Mouse (Mus musculus) urinary bladder, postnatal 10 days (tissue): ENCODE measurements at regions not wholly inside any gene's neighbourhood (a gene's known extent, or its start where the extent isn't known, plus 50 kb on each side); places are given as distances from the start of the nearest gene placed in this dataset.

Experiments used
- DNase-seq: peaks from one replicate; pipeline ENCODE4 v3.0.0; 2022; ENCODE audit warnings: low spot score

- no peak for DNase-seq
Observed at GRCm38 (mm10) chr12:110186381-110186780, 92.5 kb upstream of the Dio3 start.

DNA sequence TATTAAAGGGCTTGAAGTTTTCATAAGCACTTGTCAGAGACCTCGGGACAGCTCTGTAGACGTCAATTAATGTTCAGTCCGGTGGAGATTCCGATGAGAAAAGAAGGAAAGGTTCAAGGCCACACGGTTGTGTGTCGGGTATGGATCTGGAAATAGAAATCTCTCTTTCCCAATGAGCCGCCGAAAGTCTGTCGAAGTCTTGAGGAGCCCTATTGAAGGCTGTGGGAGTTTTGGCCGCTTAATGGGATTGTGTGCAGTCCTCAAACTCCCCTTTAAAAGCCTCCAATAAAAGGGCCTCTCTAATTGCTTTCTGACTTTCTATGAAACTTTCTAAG lies 92.0 kb upstream of the Dio3 start:
- no peak for DNase-seq

DNA sequence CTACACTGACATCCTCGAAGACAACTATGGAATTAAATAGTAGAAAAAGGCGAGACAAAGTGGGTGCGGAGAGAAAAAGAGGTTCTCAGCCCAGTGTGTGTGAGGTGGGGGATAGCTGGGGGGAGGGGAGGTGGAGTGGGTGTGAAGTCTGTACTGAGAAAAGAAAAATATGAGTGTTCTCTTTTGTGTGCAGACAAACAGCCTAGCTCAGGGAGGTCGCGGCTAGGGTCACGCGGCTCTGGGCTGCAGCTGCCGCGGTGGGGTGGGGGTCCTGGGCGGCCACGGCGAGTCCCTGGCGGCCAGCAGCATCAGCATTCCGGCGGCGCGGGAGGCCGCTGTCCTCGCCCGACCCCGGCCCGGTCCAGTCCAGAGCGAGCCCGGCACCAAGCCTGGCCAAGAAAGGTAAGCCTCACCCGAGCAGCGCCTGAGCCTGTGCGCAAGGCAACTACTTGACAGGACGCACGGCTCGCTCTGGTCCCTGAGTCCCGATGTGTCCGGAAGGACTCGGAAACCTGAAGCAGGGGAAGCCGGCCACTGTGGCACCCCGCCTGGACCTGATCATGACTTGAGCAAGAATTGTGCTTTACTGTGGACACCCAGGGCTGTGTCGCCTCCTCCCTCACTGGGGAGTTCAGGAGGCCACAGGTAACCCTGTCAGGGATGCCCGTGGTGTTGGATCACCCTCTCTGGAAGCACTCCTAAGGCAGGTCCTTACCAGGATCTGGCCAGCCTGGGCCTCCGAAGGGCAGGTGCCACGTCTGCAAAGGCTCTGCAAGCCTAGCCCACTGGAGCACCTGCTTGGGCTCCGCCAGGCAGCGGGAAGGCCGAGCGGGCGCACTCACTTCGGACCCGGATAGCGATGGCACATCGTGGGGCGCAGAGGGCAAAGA lies 91.4 kb upstream of the Dio3 start:
- DNase-seq: no peak

- no peak for DNase-seq
Observed at GRCm38 (mm10) chr12:110188136-110188631, 90.7 kb upstream of the Dio3 start.

- no peak for DNase-seq
Observed at GRCm38 (mm10) chr12:110188641-110189328, 90.1 kb upstream of the Dio3 start.

GRCm38 (mm10) chr12:110189329-110189642 lies 89.6 kb upstream of the Dio3 start:
- no peak for DNase-seq

DNA sequence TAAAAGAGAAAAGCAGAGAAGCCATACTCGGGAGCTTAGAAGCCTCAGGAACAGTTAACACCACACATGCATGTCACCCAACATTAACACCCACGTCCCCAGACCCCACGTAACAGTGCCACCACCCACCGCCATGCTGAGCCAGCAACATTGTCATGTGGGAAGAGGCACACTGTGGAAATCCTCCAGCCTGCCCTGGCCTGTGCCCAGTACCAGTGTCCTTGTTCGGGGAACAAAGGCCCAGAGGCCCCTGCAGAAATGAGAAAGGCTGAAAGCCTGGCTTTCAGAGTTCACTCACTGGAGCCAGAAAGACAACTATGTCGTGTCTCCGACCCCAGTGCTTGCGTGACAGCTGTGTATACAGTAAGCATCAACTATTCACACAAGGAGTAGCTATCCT lies 86.7 kb upstream of the Dio3 start:
- DNase-seq: no peak

DNA sequence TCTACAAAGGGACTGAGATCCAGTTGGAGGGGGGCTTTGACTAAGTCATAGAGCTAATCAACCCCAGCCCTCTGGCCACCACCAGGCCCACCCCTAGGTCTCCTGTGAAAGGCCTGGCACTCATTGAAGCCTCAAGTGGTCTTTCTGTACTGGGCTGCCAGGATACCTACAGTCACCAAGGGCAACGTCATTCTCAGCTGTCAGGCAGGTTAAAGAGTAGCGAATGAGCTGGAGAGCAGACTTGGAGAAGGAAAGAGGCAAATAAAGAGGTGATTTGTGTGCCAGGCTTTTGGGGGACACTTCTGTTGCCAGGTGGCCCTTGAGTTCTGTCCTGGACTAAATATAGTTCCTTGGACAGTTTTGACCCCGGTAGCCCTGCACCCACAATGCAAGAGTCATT lies 81.5 kb upstream of the Dio3 start:
- DNase-seq: no peak

DNA sequence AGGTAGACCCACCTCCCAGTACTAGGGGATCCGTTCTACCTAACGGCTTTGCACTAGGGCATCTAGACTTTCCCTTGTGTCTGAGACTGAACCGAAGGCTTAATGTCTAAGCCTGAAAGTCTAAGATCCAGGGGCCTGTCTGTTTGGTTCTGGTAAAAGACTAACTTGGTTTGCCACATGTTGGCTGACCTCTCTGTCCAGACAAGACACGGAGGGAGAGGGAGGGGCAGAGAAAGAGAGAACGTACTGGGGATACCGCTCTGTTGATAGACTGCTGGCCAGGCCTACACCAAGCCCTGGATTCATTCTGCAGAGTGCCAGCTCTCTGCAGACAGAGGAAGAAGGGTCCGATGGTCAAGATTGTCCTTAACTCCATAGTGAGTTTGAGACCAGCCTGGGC lies 78.4 kb upstream of the Dio3 start:
- no peak for DNase-seq

DNA sequence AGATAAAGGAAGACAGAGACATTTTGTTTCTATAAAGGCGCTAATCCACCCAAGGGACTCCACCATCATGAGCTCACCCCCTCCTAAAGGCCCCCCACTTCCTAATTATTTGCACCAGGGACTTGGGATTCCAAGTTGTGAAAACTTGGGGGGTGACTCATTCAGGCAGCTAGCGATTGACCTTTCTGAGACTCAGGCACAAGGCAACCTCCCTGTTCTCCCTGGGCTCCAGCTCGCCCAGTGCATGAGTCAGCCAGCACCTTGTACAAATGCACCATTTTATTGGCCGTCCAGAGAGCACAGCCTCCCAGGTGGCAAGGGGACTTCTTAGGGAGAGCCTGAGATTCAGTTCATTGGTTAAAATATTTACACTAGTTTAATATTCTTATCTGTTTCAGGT lies 78.0 kb upstream of the Dio3 start:
- no peak for DNase-seq

DNA sequence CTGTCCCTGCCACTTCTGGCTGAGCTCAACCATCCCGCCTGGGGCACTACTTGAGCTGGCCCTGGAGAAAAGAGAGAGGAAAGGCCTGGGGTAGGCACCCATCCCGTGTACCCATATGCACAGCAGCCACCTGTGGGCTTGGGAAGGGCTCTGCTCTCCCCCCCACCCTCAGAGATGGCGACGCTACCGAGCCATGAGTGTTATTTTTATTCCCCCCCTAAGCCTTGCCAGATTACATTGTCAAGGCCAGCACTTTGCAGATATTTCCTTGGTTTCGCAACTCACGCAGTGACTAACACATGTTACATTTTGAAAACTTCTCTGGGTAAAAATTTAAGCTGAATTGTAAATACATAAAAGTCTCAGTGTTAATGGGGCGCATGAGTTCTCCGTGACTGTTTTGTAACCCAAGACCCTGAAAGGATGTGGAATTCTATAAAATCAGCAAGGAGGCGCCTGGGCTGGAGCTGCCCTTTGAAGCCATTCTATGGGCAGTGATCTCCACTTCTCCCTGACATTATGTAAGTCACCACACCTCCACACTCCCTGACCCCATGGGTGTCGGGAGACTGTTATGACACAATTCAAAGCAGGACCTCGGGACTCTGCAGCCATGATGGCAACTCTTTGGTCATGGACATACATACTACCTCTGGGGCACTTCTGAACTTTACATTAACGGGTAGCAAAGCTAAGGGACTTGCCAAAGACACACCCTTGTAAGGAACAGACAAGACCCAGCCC lies 75.4 kb upstream of the Dio3 start:
- no peak for DNase-seq

DNA sequence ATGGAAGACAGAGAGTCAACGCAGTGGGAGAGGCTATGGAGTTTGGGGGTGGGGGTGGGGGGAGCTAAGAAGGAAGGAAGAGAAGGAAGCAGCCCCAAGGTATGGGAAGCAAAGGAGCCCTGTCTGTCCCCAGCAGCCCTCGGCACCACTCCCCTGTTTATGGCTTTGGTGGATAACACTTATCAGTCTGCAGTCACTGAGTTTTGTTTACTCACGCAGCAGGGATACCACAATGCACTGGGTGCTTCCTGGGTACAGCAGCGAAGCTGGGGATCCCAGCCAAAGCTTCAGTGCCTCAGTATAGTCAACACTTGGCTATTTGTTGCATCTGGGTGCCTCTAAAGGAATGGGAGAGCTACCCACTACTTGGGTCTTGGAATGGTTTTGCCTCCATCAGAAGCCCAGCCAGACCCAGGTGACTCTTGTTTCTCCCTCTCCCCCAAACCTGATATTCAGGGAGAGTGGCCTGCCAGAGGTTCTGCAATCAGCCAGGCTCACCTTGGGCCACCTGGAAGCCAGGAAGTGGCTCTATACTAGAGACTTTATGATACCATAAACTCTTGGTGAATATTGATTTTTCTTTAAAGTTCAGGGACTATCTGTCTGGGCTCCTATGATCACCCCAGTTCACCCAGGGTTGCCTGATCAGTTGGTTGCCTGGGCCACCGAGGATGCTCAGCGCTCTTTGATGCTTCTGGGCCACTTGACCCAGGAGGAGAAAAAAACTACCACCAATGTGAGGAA lies 74.5 kb upstream of the Dio3 start:
- no peak for DNase-seq

DNA sequence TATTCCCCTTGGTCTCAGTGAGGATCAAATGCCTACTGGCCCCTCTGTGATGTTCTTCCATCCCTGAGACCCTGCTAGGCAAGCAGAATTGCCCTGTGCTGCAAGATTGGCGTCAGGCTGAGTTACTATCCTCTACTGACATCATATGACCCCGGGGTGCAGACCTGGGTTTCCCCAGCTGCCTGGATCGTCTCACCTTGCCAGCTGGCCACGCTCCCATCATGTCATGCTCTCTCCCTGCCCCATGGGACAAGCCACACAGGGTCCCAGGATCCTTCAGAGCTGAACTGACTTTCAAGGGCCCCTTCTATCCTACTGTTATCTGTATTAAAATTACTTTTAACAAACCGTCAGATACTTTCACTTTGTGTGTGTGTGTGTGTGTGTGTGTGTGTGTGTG lies 72.6 kb upstream of the Dio3 start:
- DNase-seq: no peak

DNA sequence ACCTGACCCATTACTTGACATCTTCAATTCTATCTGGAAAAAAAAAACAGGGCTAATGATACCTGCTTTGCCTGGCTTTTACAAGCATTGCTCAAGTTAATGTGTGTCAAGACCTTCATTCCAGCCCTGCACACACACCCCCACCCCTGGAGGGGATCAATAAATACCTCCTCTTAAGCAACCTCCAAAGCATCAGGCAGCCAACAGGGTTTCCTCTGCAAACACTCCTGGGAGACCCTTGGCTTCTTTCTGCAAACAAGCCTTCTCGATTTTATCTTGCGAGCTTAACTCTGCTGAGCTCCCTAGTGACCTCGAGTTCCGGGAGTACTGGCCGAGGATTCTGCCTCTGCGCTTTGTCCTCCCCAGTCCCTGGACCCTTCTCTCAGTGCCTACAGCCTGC lies 72.1 kb upstream of the Dio3 start:
- DNase-seq: no peak

DNA sequence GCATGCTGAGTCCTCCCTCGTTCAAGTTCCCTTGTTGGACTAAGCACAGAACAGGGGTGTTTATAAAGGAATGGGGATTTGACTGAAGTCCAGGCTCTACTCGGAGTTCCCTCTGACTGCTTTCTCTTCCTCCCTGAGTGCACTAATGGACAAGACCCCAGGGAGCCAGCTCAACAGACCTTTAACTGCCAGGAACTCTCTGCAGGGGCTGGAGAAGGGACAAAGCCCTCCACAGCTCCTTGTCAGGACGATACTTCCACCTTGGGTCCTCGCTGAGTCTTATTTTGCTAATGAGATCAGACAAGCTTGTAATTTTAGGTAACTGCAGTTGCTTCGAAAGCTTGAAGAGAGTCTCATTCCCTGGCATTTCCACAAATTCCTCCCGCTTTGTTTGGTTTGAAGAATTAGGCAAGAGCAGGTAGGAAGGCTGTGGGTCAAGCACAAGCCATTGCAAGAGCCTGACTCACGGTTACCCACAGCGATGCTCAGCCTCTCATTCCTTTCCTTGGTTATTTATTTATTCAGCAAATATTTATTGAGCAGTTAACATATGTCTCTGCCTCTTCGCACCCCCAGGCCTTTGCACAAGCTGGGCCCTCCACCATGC lies 71.5 kb upstream of the Dio3 start:
- DNase-seq: no peak

DNA sequence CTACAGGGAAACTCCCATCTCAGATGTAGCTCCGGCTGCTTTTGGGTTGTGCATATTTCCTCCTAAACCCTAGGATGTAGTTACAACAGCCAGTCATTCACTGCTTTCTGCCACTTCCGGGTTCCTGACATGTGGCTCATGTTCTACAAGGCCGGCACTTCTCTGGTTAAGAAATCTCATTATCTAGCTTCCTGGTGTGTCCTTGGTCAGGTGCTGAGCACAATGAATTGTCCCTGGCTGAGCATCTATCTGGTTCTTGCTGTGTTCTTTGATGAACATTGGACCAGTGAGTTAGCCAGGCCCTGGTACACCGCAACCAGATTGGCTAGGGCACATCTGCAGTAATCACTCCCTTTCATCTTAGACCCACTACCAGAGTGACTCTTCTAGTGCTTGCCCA lies 66.2 kb upstream of the Dio3 start:
- no peak for DNase-seq

DNA sequence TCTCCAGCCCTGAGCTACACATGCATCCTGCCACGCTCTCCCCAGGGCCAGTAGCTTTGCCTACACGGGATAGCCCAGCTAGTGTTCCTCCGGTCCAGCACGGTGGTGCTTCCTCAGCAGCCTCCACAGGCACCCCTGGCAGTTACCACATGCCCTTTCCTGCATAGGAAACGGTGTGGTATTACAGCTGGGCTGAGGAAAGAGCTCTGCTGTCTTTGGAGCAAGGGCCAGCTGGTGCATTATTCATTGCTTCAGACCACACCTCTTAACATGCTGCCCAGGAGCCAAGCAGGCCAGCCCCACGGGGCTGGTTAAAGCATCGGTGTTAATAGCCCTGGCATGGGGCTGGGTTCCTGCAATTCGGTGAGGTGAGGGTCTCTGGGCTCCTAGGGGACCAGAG lies 64.0 kb upstream of the Dio3 start:
- DNase-seq: no peak

GRCm38 (mm10) chr12:110215311-110215710 lies 63.6 kb upstream of the Dio3 start:
- DNase-seq: no peak

DNA sequence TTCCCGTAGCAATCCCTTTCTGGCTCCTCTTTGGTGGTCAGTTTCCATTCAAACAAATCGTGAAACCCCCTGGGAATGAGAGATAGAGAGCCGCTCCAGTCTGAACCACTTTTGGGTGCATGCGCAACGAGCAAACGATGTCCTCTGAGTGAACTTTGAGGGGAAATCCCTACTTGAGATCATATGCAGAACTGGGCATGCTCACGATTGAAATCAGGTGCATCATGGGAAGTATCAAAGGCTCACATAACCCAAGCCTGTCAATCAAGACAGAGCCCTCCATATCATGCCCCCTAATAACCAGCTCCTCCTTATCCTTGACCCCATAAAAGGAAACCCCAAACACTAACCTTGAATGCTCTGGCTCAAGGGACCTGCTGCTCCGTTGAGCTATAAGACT lies 59.1 kb upstream of the Dio3 start:
- DNase-seq: no peak

- no peak for DNase-seq
Observed at GRCm38 (mm10) chr12:110220516-110220915, 58.4 kb upstream of the Dio3 start.

DNA sequence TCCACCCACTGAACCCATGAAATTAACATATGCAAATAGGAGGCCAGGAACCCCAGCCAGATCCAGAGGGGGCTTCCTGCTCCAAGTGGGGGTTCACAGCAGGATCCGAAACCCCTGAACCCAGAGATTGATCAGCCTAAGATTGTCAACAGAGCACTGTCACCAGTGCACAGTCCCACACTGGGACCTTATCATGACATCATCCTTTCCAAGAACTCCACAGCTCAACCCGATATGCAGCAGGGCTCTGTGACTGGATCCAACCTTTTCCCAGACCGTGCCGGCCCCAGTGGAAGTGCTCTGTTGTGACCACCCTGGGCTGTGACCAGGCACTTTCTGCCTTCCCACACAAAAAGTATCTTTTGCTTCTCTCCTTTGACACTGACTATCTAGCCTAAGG lies 57.7 kb upstream of the Dio3 start:
- no peak for DNase-seq

DNA sequence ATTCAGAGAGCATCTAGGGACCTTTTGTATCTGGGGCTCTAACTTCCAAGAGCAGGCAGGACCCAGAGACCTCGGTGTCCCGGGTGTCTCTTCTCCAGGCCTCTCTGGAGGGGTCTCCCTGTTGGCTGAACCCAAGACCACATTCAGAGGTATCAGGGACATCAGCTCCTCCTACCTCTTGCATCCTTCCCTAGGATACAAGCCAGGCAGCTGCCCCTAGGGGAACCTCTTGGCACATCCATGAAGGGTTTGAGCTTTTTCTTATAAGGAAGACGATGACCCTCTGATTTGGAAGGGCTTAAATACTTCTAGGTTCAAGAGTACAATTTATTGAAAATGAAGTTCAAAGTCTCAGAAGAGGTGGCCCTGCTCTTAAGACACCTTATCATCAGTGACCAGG lies 57.2 kb upstream of the Dio3 start:
- DNase-seq: no peak
